Mouse (Mus musculus): ENCODE measurements at regions not wholly inside any gene's neighbourhood (a gene's known extent, or its start where the extent isn't known, plus 50 kb on each side); places are given as distances from the start of the nearest gene placed in this dataset.

GRCm38 (mm10) chr14:54185265-54185830 lies 68.6 kb downstream of the Dad1 start:
- DNase-seq (ENCODE audit: low spot score): no peak

- no peak for DNase-seq (ENCODE audit: low spot score)
Observed at GRCm38 (mm10) chr14:54183873-54184272, 70.0 kb downstream of the Dad1 start.

GRCm38 (mm10) chr14:54182838-54183237 lies 71.1 kb downstream of the Dad1 start:
- DNase-seq (ENCODE audit: low spot score): no peak

GRCm38 (mm10) chr14:54181306-54181705 lies 72.6 kb downstream of the Dad1 start:
- no peak for DNase-seq (ENCODE audit: low spot score)

- DNase-seq (ENCODE audit: low spot score): no peak
Observed at GRCm38 (mm10) chr14:54180754-54181153, 73.2 kb downstream of the Dad1 start.

- no peak for DNase-seq (ENCODE audit: low spot score)
Observed at GRCm38 (mm10) chr14:54180271-54180670, 73.6 kb downstream of the Dad1 start.

GRCm38 (mm10) chr14:54178856-54179255 lies 75.0 kb downstream of the Dad1 start:
- DNase-seq (ENCODE audit: low spot score): no peak

GRCm38 (mm10) chr14:54176469-54176868 lies 77.4 kb downstream of the Dad1 start:
- no peak for DNase-seq (ENCODE audit: low spot score)

GRCm38 (mm10) chr14:54175476-54175875 lies 78.4 kb downstream of the Dad1 start:
- peak; percentile 46 for DNase-seq (ENCODE audit: low spot score)

GRCm38 (mm10) chr14:54173316-54173715 lies 80.6 kb downstream of the Dad1 start:
- DNase-seq (ENCODE audit: low spot score): no peak

GRCm38 (mm10) chr14:54169254-54169653 lies 84.7 kb downstream of the Dad1 start:
- no peak for DNase-seq (ENCODE audit: low spot score)

- no peak for DNase-seq (ENCODE audit: low spot score)
Observed at GRCm38 (mm10) chr14:54168414-54168931, 85.4 kb downstream of the Dad1 start.

- no peak for DNase-seq (ENCODE audit: low spot score)
Observed at GRCm38 (mm10) chr14:54166057-54166456, 87.8 kb downstream of the Dad1 start.

GRCm38 (mm10) chr14:54164874-54165273 lies 89.0 kb downstream of the Dad1 start:
- DNase-seq (ENCODE audit: low spot score): no peak

GRCm38 (mm10) chr14:54161916-54162315 lies 92.0 kb downstream of the Dad1 start:
- DNase-seq (ENCODE audit: low spot score): no peak

- DNase-seq (ENCODE audit: low spot score): no peak
Observed at GRCm38 (mm10) chr14:54161206-54161605, 92.7 kb downstream of the Dad1 start.

- DNase-seq (ENCODE audit: low spot score): no peak
Observed at GRCm38 (mm10) chr14:54159816-54160215, 94.1 kb downstream of the Dad1 start.

- no peak for DNase-seq (ENCODE audit: low spot score)
Observed at GRCm38 (mm10) chr14:54158214-54158965, 95.5 kb downstream of the Dad1 start.

- DNase-seq (ENCODE audit: low spot score): no peak
Observed at GRCm38 (mm10) chr14:54156536-54156935, 97.4 kb downstream of the Dad1 start.

GRCm38 (mm10) chr14:54152485-54153235 lies 101.2 kb downstream of the Dad1 start:
- peak; percentile 51 for DNase-seq (ENCODE audit: low spot score)

GRCm38 (mm10) chr14:54151921-54152320 lies 102.0 kb downstream of the Dad1 start:
- no peak for DNase-seq (ENCODE audit: low spot score)

- DNase-seq (ENCODE audit: low spot score): no peak
Observed at GRCm38 (mm10) chr14:54151272-54151671, 102.6 kb downstream of the Dad1 start.

GRCm38 (mm10) chr14:54150221-54150620 lies 103.7 kb downstream of the Dad1 start:
- DNase-seq (ENCODE audit: low spot score): no peak
